Mouse (Mus musculus): ENCODE results near the gene Rps11. TPM values are rescaled to one million over a fixed set of nuclear protein-coding genes. Genes with fewer than 3 reads are reported as not detected.
"Not testable (repeated sequence)": the region's sequence is repeated elsewhere in the genome, so short reads cannot be mapped to it uniquely, and the experiment has no call there.

Gene Rps11
- total RNA-seq, 1 experiment: 1,746 TPM

DNA sequence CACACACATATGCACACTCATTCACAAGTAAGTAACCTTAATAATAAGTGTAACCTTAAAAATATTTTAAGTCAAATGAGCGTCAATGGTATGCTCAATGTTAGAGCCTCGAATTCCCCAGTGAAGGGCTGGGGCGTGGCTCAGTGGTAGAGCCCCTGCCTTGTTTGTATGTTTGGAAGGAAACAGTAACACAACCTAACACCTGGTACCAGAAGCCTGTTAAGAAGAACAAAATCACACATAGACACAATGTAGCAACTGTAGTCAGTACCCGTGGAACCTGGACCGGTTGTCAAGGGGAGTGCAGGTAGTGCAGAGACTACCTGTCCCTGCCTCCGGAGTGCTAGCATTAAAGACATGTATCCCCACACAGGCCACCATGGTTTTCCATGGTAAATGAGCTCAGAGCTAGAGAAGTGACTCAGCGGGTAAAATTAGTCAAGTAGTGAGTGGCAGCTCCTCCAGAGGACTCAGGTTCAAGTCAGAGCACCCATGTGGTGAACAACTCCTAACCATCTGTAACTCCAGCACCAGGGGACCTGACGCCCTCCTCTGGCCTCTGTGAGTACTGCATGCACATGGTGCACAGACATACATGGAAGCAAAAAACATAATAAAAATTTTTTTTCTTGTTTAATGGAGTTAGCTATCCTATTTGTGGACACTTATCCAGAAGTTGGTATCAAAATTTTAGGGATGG is 25.5 kb downstream of the Rps11 start:
- Histone ChIP-seq H3K4me3 (ENCODE audit: insufficient read depth in 1 of 2, low read depth in 1 of 2, low read length in 2 of 2, poor library complexity in 1 of 2, severe bottlenecking in 1 of 2) (no peak overlapping the region), H3K36me3 (ENCODE audit: control insufficient read depth, insufficient read depth, low read length, poor library complexity, severe bottlenecking) (no peaks in the 10 kb centered on the region), H3K27ac (ENCODE audit: insufficient read depth, low read depth, low read length, poor library complexity, severe bottlenecking) (no peak overlapping the region), H3K4me1 (ENCODE audit: control insufficient read depth in 2 of 2, insufficient read depth in 2 of 2, low read length in 2 of 2, poor library complexity in 1 of 2) (peaks cover 0 to 12% of the 10 kb centered on the region in 2 experiments; a peak in 1 of 4 replicates), H3K9ac (ENCODE audit: insufficient read depth, low read depth, low read length, poor library complexity, severe bottlenecking) (no peak overlapping the region), H3K9me3 (ENCODE audit: control insufficient read depth, insufficient read depth, low read depth, low read length) (no peaks in the 10 kb centered on the region)
- DNase-seq (ENCODE audit: low read depth, low spot score): no peak
- TF ChIP-seq HCFC1 (IDR thresholded peaks at IDR 0.05; ENCODE audit: borderline replicate concordance, insufficient read depth, low read length): no peak
- no peak for TF ChIP-seq ZNF384 (IDR thresholded peaks at IDR 0.05; ENCODE audit: low read depth, low read length)
- TF ChIP-seq MAFK (IDR thresholded peaks at IDR 0.05; ENCODE audit: insufficient read depth, low read depth, low read length): no peak
- TF ChIP-seq ZC3H11A (IDR thresholded peaks at IDR 0.05; ENCODE audit: borderline replicate concordance, low read depth, low read length): no peak
- no peak for TF ChIP-seq CHD2 (IDR thresholded peaks at IDR 0.05; ENCODE audit: low read depth, low read length)
- in situ Hi-C loops (cut with MboI; ENCODE audit: low sequenced_read_pairs in 2 of 2, unreplicated experiment in 2 of 2): no loop called here

DNA sequence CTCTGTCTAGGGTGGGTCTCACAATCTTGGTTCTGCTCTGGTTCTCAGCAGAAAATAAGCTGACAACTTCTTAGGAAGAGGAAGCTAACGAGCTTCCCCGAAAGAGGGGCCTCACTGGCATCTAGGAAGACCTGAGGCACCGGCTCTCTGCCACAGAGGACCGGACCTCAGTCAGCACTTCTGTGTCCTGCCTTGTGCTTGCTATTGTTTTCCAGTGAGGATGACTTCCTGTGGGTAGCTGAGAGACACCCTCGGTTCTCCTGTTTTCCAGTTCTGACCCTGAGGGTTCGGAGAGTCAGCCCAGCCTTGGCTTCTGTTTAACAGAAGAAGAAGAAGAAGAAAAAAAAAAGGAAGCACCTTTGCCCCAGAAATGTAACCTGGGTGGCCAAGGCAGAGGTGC is 26.8 kb downstream of the Rps11 start:
- no peaks in the 10 kb centered on the region for H3K9me3 ChIP-seq (ENCODE audit: control insufficient read depth, insufficient read depth, low read depth, low read length)
- no peak overlapping the region for H3K4me3 ChIP-seq (ENCODE audit: insufficient read depth in 1 of 2, low read depth in 1 of 2, low read length in 2 of 2, poor library complexity in 1 of 2, severe bottlenecking in 1 of 2)
- H3K27ac ChIP-seq (ENCODE audit: insufficient read depth, low read depth, low read length, poor library complexity, severe bottlenecking): no peak overlapping the region
- in situ Hi-C loops (cut with MboI; ENCODE audit: low sequenced_read_pairs in 2 of 2, unreplicated experiment in 2 of 2): no loop called here
- no peak for DNase-seq (ENCODE audit: low read depth, low spot score)
- TF ChIP-seq CHD2 (IDR thresholded peaks at IDR 0.05; ENCODE audit: low read depth, low read length) (no peak), ZC3H11A (IDR thresholded peaks at IDR 0.05; ENCODE audit: borderline replicate concordance, low read depth, low read length) (no peak), ZNF384 (IDR thresholded peaks at IDR 0.05; ENCODE audit: low read depth, low read length) (no peak), HCFC1 (IDR thresholded peaks at IDR 0.05; ENCODE audit: borderline replicate concordance, insufficient read depth, low read length) (no peak), MAFK (IDR thresholded peaks at IDR 0.05; ENCODE audit: insufficient read depth, low read depth, low read length) (no peak)
- no peak overlapping the region for H3K9ac ChIP-seq (ENCODE audit: insufficient read depth, low read depth, low read length, poor library complexity, severe bottlenecking)
- no peaks in the 10 kb centered on the region for H3K36me3 ChIP-seq (ENCODE audit: control insufficient read depth, insufficient read depth, low read length, poor library complexity, severe bottlenecking)
- H3K4me1 ChIP-seq (ENCODE audit: control insufficient read depth in 2 of 2, insufficient read depth in 2 of 2, low read length in 2 of 2, poor library complexity in 1 of 2): peaks cover 4 to 18% of the 10 kb centered on the region in 2 experiments; a peak in 2 of 4 replicates

DNA sequence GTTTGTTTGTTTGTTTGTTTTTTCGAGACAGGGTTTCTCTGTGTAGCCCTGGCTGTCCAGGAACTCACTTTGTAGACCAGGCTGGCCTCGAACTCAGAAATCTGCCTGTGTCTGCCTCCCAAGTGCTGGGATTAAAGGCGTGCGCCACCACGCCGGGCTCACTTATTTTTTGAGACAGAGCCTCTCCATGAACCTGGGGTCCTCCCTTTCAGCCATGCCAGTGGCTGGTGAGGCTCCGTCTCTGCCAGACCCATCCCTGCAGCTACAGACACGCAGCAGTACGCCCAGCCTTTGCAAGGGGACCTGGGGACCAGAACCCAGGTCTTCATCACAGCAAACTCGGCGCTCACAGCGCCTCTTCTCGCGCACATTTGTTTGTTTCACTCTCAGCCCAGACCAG is 28.3 kb downstream of the Rps11 start:
- DNase-seq (ENCODE audit: low read depth, low spot score); H3K36me3 ChIP-seq (ENCODE audit: control insufficient read depth, insufficient read depth, low read length, poor library complexity, severe bottlenecking); H3K9me3 ChIP-seq (ENCODE audit: control insufficient read depth, insufficient read depth, low read depth, low read length); in situ Hi-C loops (cut with MboI; ENCODE audit: low sequenced_read_pairs in 2 of 2, unreplicated experiment in 2 of 2); H3K27ac ChIP-seq (ENCODE audit: insufficient read depth, low read depth, low read length, poor library complexity, severe bottlenecking); H3K4me3 ChIP-seq (ENCODE audit: insufficient read depth in 1 of 2, low read depth in 1 of 2, low read length in 2 of 2, poor library complexity in 1 of 2, severe bottlenecking in 1 of 2); H3K9ac ChIP-seq (ENCODE audit: insufficient read depth, low read depth, low read length, poor library complexity, severe bottlenecking): not testable (repeated sequence)
- peaks cover 4 to 27% of the 10 kb centered on the region in 2 experiments; a peak in 2 of 4 replicates for H3K4me1 ChIP-seq (ENCODE audit: control insufficient read depth in 2 of 2, insufficient read depth in 2 of 2, low read length in 2 of 2, poor library complexity in 1 of 2)

DNA sequence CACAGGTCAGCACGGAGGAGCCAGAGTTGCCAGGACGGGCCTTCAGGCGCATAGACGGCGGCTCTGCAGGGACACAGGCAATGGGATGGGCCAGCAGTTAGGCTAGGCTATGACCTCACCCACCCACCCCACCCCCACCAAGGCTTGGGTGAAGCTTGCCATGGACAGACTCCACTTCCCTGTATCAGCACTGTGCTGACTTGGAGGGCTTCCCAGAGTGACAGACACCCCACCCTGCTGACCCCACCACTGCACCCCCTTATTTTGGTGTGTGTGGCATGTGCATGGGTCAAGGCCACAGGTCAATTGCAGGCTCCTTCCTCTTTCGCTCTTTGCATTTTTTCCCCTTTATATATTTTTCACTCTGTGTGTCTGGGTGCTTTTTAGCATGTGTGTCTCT is 28.9 kb downstream of the Rps11 start:
- Histone ChIP-seq H3K9me3 (ENCODE audit: control insufficient read depth, insufficient read depth, low read depth, low read length) (no peaks in the 10 kb centered on the region), H3K36me3 (ENCODE audit: control insufficient read depth, insufficient read depth, low read length, poor library complexity, severe bottlenecking) (no peaks in the 10 kb centered on the region), H3K27ac (ENCODE audit: insufficient read depth, low read depth, low read length, poor library complexity, severe bottlenecking) (no peak overlapping the region), H3K9ac (ENCODE audit: insufficient read depth, low read depth, low read length, poor library complexity, severe bottlenecking) (no peak overlapping the region), H3K4me3 (ENCODE audit: insufficient read depth in 1 of 2, low read depth in 1 of 2, low read length in 2 of 2, poor library complexity in 1 of 2, severe bottlenecking in 1 of 2) (no peak overlapping the region), H3K4me1 (ENCODE audit: control insufficient read depth in 2 of 2, insufficient read depth in 2 of 2, low read length in 2 of 2, poor library complexity in 1 of 2) (peaks cover 4 to 29% of the 10 kb centered on the region in 2 experiments; a peak in 2 of 4 replicates)
- TF ChIP-seq CHD2 (IDR thresholded peaks at IDR 0.05; ENCODE audit: low read depth, low read length) (no peak), HCFC1 (IDR thresholded peaks at IDR 0.05; ENCODE audit: borderline replicate concordance, insufficient read depth, low read length) (no peak), ZC3H11A (IDR thresholded peaks at IDR 0.05; ENCODE audit: borderline replicate concordance, low read depth, low read length) (no peak), MAFK (IDR thresholded peaks at IDR 0.05; ENCODE audit: insufficient read depth, low read depth, low read length) (no peak), ZNF384 (IDR thresholded peaks at IDR 0.05; ENCODE audit: low read depth, low read length) (no peak)
- in situ Hi-C loops (cut with MboI; ENCODE audit: low sequenced_read_pairs in 2 of 2, unreplicated experiment in 2 of 2): no loop called here
- no peak for DNase-seq (ENCODE audit: low read depth, low spot score)

DNA sequence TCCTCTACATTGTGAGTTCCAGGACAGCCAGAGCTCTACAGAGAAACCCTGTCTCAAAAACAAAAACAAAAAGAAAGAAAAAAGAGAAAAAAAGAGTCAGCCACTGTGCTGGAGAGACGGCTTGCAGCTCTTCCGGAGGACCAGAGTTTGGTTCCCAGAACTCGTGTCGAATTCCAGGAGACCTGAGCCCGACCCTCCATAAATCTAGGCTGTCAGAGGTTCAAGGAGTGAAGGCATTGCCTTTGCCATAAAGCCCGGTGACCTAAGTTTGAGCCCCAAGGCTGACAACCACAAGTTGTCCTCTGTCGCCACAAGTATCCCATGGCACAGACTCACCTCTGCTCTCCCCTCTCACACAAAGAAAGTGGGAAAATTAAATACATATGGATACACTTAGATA is 30.1 kb downstream of the Rps11 start:
- peaks cover 4 to 29% of the 10 kb centered on the region in 2 experiments; a peak in 2 of 4 replicates for H3K4me1 ChIP-seq (ENCODE audit: control insufficient read depth in 2 of 2, insufficient read depth in 2 of 2, low read length in 2 of 2, poor library complexity in 1 of 2)
- no peaks in the 10 kb centered on the region for H3K9me3 ChIP-seq (ENCODE audit: control insufficient read depth, insufficient read depth, low read depth, low read length)
- TF ChIP-seq ZNF384 (IDR thresholded peaks at IDR 0.05; ENCODE audit: low read depth, low read length) (no peak), HCFC1 (IDR thresholded peaks at IDR 0.05; ENCODE audit: borderline replicate concordance, insufficient read depth, low read length) (no peak), CHD2 (IDR thresholded peaks at IDR 0.05; ENCODE audit: low read depth, low read length) (no peak), ZC3H11A (IDR thresholded peaks at IDR 0.05; ENCODE audit: borderline replicate concordance, low read depth, low read length) (no peak), MAFK (IDR thresholded peaks at IDR 0.05; ENCODE audit: insufficient read depth, low read depth, low read length) (no peak)
- H3K4me3 ChIP-seq (ENCODE audit: insufficient read depth in 1 of 2, low read depth in 1 of 2, low read length in 2 of 2, poor library complexity in 1 of 2, severe bottlenecking in 1 of 2): no peak overlapping the region; a peak in 1 of 4 replicates
- H3K36me3 ChIP-seq (ENCODE audit: control insufficient read depth, insufficient read depth, low read length, poor library complexity, severe bottlenecking): no peaks in the 10 kb centered on the region
- no peak overlapping the region for H3K27ac ChIP-seq (ENCODE audit: insufficient read depth, low read depth, low read length, poor library complexity, severe bottlenecking)
- in situ Hi-C loops (cut with MboI; ENCODE audit: low sequenced_read_pairs in 2 of 2, unreplicated experiment in 2 of 2): no loop called here
- no peak overlapping the region for H3K9ac ChIP-seq (ENCODE audit: insufficient read depth, low read depth, low read length, poor library complexity, severe bottlenecking)
- no peak for DNase-seq (ENCODE audit: low read depth, low spot score)

Data from ES-E14 (cell line).